Mouse (Mus musculus) frontal cortex, postnatal 25 days (tissue): ENCODE measurements around the gene Mon2.

Experiments
- DNase-seq, 2 experiments: peaks; one replicate each; pipeline ENCODE4 v3.0.0; 2022; ENCODE audit warnings: low spot score in 2 of 2

Gene Mon2

GRCm38 (mm10) chr10:122963463-122964240 lies 112.7 kb downstream of the Mon2 start:
- DNase-seq, result no peak

- no peak for DNase-seq
Measured at GRCm38 (mm10) chr10:122962651-122963050, 113.7 kb downstream of the Mon2 start.

- no peak for DNase-seq
Measured at GRCm38 (mm10) chr10:122961494-122961893, 114.8 kb downstream of the Mon2 start.

- DNase-seq, result no peak
Measured at GRCm38 (mm10) chr10:122960738-122961137, 115.6 kb downstream of the Mon2 start.

GRCm38 (mm10) chr10:122960216-122960615 lies 116.1 kb downstream of the Mon2 start:
- DNase-seq, result no peak

GRCm38 (mm10) chr10:122958699-122959098 lies 117.6 kb downstream of the Mon2 start:
- DNase-seq, result no peak

- DNase-seq, result no peak
Measured at GRCm38 (mm10) chr10:122957918-122958317, 118.4 kb downstream of the Mon2 start.

- DNase-seq, result no peak
Measured at GRCm38 (mm10) chr10:122953576-122953975, 122.7 kb downstream of the Mon2 start.

GRCm38 (mm10) chr10:122950966-122951365 lies 125.3 kb downstream of the Mon2 start:
- no peak for DNase-seq

GRCm38 (mm10) chr10:122944888-122945287 lies 131.4 kb downstream of the Mon2 start:
- DNase-seq, result no peak

GRCm38 (mm10) chr10:122943824-122944223 lies 132.5 kb downstream of the Mon2 start:
- DNase-seq, result no peak

GRCm38 (mm10) chr10:122942771-122943170 lies 133.5 kb downstream of the Mon2 start:
- DNase-seq, result no peak
